Mouse (Mus musculus) hindbrain, embryonic 11.5 days (tissue): ENCODE results near the gene Kdm4c. TPM values are rescaled to one million over a fixed set of nuclear protein-coding genes. Genes with fewer than 3 reads are reported as not detected.

ENCODE experiments used
- ATAC-seq: fragments of 200-750 bp; cut with Nextera tagmentation; 2 replicates; pipeline ENCODE4 v1.8.0; 2017; ENCODE audit warnings: mild to moderate bottlenecking, moderate TSS enrichment, moderate library complexity; ENCODE audit not compliant: low FRiP score
- DNase-seq: peaks from one replicate; pipeline ENCODE4 v3.0.0-alpha.2; 2015; ENCODE audit warnings: low spot score
- H3K27ac ChIP-seq: fragments of 300-500 bp; sonication (generic); 2 replicates; pipeline ENCODE4 v1.5.1; 2014; ENCODE audit warnings: mild to moderate bottlenecking, low read depth, low read length
- H3K27me3 ChIP-seq: fragments of 300-500 bp; sonication (generic); 2 replicates; pipeline ENCODE4 v1.6.1; 2014; ENCODE audit warnings: mild to moderate bottlenecking, low read length, moderate library complexity, mixed read lengths; ENCODE audit not compliant: control insufficient read depth, insufficient read depth
- H3K36me3 ChIP-seq: fragments of 300-500 bp; sonication (generic); 2 replicates; pipeline ENCODE4 v1.6.1; 2014; ENCODE audit warnings: mild to moderate bottlenecking, low read length, moderate library complexity, mixed read lengths; ENCODE audit not compliant: control insufficient read depth, insufficient read depth
- H3K4me1 ChIP-seq: fragments of 300-500 bp; sonication (generic); replicated peaks from 2 replicates; pipeline ENCODE4 v1.6.1; 2014; ENCODE audit warnings: low read length, mixed read lengths; ENCODE audit not compliant: control insufficient read depth, insufficient read depth
- H3K4me2 ChIP-seq: fragments of 300-500 bp; sonication (generic); replicated peaks from 2 replicates; pipeline ENCODE4 v1.6.1; 2014; ENCODE audit warnings: mild to moderate bottlenecking, low read depth, low read length
- H3K4me3 ChIP-seq: fragments of 300-500 bp; sonication (generic); 2 replicates; pipeline ENCODE4 v1.5.1; 2014; ENCODE audit warnings: low read depth, low read length
- H3K9ac ChIP-seq: fragments of 300-500 bp; sonication (generic); 2 replicates; pipeline ENCODE4 v1.6.1; 2014; ENCODE audit warnings: low read depth, low read length
- H3K9me3 ChIP-seq: fragments of 300-500 bp; sonication (generic); 2 replicates; pipeline ENCODE4 v1.6.1; 2016; ENCODE audit warnings: low read length; ENCODE audit not compliant: control insufficient read depth
- WGBS: fragments of 180-500 bp; shearing (Covaris S2); extraction: QIAGEN DNeasy Blood & Tissue Kit; methylation state at CpG from one replicate; pipeline ENCODE4 v1.1.7; 2014; 5-methylcytosine and 5-hydroxymethylcytosine counted together
- polyA plus RNA-seq: library from polyadenylated mRNA; unstranded; fragments of >200 nt; fragmentation: Nextera tagmentation; extraction: Ambion mirVana; gene quantifications from 2 replicates; pipeline ENCODE4 v1.2.1, GENCODE M21; 2014

The Kdm4c gene
- polyA plus RNA-seq, 1 experiment from 2014 or later, result 18.3 TPM

GRCm38 (mm10) chr4:74287851-74288250, 45.6 kb downstream of the Kdm4c start:
- no peaks in the 10 kb centered on the region for H3K36me3 ChIP-seq
- no peak overlapping the region for H3K4me3 ChIP-seq
- 96% methylated on average over 3 of the region's 3 CpGs for WGBS
- no peak for ATAC-seq
- H3K4me1 ChIP-seq, result no peaks in the 10 kb centered on the region
- DNase-seq, result no peak
- no peak overlapping the region for H3K4me2 ChIP-seq
- no peak overlapping the region for H3K9ac ChIP-seq
- no peaks in the 10 kb centered on the region for H3K27me3 ChIP-seq
- no peak overlapping the region for H3K27ac ChIP-seq
- H3K9me3 ChIP-seq, result no peaks in the 10 kb centered on the region

GRCm38 (mm10) chr4:74294726-74295125, 52.4 kb downstream of the Kdm4c start:
- H3K4me1 ChIP-seq, result no peaks in the 10 kb centered on the region
- no peak for DNase-seq
- 76% methylated on average over 3 of the region's 3 CpGs for WGBS

GRCm38 (mm10) chr4:74305315-74306105, 63.2 kb downstream of the Kdm4c start:
- Histone ChIP-seq H3K27ac (no peak overlapping the region), H3K36me3 (no peaks in the 10 kb centered on the region), H3K4me3 (no peak overlapping the region), H3K9me3 (no peaks in the 10 kb centered on the region), H3K27me3 (no peaks in the 10 kb centered on the region), H3K4me1 (no peaks in the 10 kb centered on the region), H3K9ac (no peak overlapping the region), H3K4me2 (no peak overlapping the region)
- WGBS, result 93% methylated on average over 5 of the region's 5 CpGs
- DNase-seq (no peak), ATAC-seq (no peak)

More at GRCm38 (mm10) chr4:74294726-74295125, 52.4 kb downstream of the Kdm4c start:
- Histone ChIP-seq H3K4me3 (no peak overlapping the region), H3K9me3 (no peaks in the 10 kb centered on the region), H3K27me3 (no peaks in the 10 kb centered on the region), H3K9ac (no peak overlapping the region), H3K4me2 (no peak overlapping the region), H3K36me3 (no peaks in the 10 kb centered on the region), H3K27ac (no peak overlapping the region)
- no peak for ATAC-seq

- ATAC-seq (no peak), DNase-seq (no peak)
- Histone ChIP-seq H3K4me2 (no peak overlapping the region), H3K27me3 (no peaks in the 10 kb centered on the region), H3K27ac (no peak overlapping the region), H3K4me3 (no peak overlapping the region), H3K4me1 (no peaks in the 10 kb centered on the region), H3K9me3 (no peaks in the 10 kb centered on the region), H3K36me3 (no peaks in the 10 kb centered on the region), H3K9ac (no peak overlapping the region)
- 93% methylated on average over 5 of the region's 5 CpGs for WGBS
Measured at GRCm38 (mm10) chr4:74311135-74311534, 68.8 kb downstream of the Kdm4c start.

- Histone ChIP-seq H3K27ac (no peak overlapping the region), H3K36me3 (no peaks in the 10 kb centered on the region), H3K4me1 (no peaks in the 10 kb centered on the region), H3K4me3 (no peak overlapping the region), H3K27me3 (no peaks in the 10 kb centered on the region), H3K9ac (no peak overlapping the region), H3K9me3 (no peaks in the 10 kb centered on the region), H3K4me2 (no peak overlapping the region)
- 88% methylated on average over 2 of the region's 2 CpGs for WGBS
- no peak for ATAC-seq
- no peak for DNase-seq
Measured at GRCm38 (mm10) chr4:74312858-74313257, 70.6 kb downstream of the Kdm4c start.

GRCm38 (mm10) chr4:74315388-74315787, 73.1 kb downstream of the Kdm4c start:
- no peaks in the 10 kb centered on the region for H3K9me3 ChIP-seq
- H3K36me3 ChIP-seq, result no peaks in the 10 kb centered on the region
- H3K4me3 ChIP-seq, result no peak overlapping the region
- WGBS, result 93% methylated on average over 5 of the region's 5 CpGs
- DNase-seq (no peak), ATAC-seq (no peak)
- no peak overlapping the region for H3K27ac ChIP-seq
- no peak overlapping the region for H3K9ac ChIP-seq
- H3K4me2 ChIP-seq, result no peak overlapping the region
- no peaks in the 10 kb centered on the region for H3K27me3 ChIP-seq
- no peaks in the 10 kb centered on the region for H3K4me1 ChIP-seq

- Histone ChIP-seq H3K9me3 (no peaks in the 10 kb centered on the region), H3K27me3 (no peaks in the 10 kb centered on the region), H3K4me2 (no peak overlapping the region), H3K9ac (no peak overlapping the region), H3K36me3 (no peaks in the 10 kb centered on the region), H3K27ac (no peak overlapping the region), H3K4me3 (no peak overlapping the region), H3K4me1 (no peaks in the 10 kb centered on the region)
- ATAC-seq, result no peak
- 92% methylated on average over 1 of the region's 1 CpGs for WGBS
- no peak for DNase-seq
Measured at GRCm38 (mm10) chr4:74319313-74319712, 77.0 kb downstream of the Kdm4c start.

- H3K9me3 ChIP-seq, result no peaks in the 10 kb centered on the region
- no peaks in the 10 kb centered on the region for H3K4me1 ChIP-seq
- H3K4me2 ChIP-seq, result no peak overlapping the region
- no peak overlapping the region for H3K9ac ChIP-seq
- no peak overlapping the region for H3K4me3 ChIP-seq
- no peaks in the 10 kb centered on the region for H3K27me3 ChIP-seq
- WGBS, result 95% methylated on average over 4 of the region's 4 CpGs
- H3K27ac ChIP-seq, result no peak overlapping the region
- H3K36me3 ChIP-seq, result no peaks in the 10 kb centered on the region
- ATAC-seq, result no peak
- no peak for DNase-seq
Measured at GRCm38 (mm10) chr4:74357479-74357878, 115.2 kb downstream of the Kdm4c start.

- no peak for ATAC-seq
- 96% methylated on average over 3 of the region's 3 CpGs for WGBS
Measured at GRCm38 (mm10) chr4:74360274-74360673, 118.0 kb downstream of the Kdm4c start.

More at GRCm38 (mm10) chr4:74360274-74360673, 118.0 kb downstream of the Kdm4c start:
- no peak for DNase-seq
- Histone ChIP-seq H3K27ac (no peak overlapping the region), H3K9ac (no peak overlapping the region), H3K4me1 (no peaks in the 10 kb centered on the region), H3K4me3 (no peak overlapping the region), H3K9me3 (no peaks in the 10 kb centered on the region), H3K4me2 (no peak overlapping the region), H3K27me3 (no peaks in the 10 kb centered on the region), H3K36me3 (no peaks in the 10 kb centered on the region)
